Mouse (Mus musculus) brain, adult 2 months (tissue): ENCODE data around the gene Zfp719.

Experiments
- DNase-seq: peaks from one replicate; pipeline ENCODE4 v3.0.0; 2011; ENCODE audit warnings: low read depth, low spot score

Zfp719 gene

DNA sequence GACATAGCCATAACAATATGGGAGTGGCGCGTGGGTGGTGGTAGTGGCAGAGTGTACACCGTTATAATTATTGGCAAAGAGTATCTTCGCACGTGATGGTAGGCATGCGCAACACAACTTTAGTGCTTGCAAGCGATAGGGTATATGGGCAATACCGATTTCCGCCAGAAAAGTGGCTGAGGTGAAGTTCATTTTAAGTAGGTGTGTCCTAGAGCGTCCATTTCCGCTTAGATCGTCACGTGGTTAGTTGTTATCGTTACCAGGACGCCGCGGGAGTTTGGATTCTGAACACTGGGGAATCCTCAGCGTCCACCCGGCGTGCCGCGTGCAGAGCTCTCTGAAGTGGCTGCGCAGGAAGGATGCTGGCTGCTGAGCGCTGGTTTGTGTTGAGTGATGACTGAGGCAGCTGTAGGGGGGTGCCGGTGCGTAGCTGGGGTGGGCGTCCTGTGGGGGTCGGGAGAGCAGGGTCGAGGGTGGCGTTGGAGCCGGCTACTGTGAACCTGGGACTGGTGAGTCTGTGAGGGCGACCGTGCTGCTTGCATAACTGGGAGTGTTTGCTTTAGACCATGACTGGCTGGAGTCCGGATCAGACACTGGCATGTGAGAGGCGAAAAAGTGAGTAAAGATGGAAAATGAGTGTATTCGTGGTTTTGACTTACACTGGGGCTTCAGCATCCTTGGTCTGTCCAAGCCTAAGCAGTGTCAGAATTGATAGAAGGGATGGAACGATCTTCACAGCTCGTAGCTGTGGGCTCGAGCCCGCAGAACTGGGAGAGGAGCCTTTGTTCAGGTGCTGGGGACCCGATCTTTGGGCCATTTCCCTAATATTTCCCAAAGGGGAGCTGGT lies 27.7 kb downstream of the Zfp719 start, which contains the start of gene Zfp819:
Gene Zfp819, plus strand, starts transcription at position 274 of the 847 bp plus-strand sequence.
- peak; percentile 86 for DNase-seq

DNA sequence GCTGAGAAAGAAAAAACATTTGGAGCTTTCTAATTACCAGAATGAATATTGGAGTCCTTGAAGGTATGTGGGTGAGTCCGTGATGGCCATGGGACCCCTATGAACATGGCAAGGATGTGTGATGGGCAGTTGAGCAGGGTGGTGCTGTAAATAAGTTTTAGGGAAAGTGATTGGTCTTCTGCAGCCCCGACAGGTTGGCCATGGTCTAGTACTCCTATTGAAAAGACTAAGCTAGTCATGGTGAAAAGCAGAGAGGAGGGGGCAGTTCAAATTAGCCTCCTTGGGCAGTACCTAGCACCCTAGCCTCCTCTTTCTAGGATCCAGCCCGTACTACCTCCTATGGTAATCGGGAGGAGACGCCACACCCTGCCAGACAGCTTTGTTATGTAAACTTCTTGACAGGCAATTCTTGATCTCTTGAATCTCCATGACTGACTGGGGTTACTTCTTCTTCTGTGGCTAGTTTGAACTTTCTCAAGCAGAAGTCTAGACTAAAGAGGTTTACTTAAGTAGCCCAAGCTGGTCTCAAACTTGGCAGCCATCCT lies 28.4 kb downstream of the Zfp719 start:
- peak; percentile 19 for DNase-seq

DNA sequence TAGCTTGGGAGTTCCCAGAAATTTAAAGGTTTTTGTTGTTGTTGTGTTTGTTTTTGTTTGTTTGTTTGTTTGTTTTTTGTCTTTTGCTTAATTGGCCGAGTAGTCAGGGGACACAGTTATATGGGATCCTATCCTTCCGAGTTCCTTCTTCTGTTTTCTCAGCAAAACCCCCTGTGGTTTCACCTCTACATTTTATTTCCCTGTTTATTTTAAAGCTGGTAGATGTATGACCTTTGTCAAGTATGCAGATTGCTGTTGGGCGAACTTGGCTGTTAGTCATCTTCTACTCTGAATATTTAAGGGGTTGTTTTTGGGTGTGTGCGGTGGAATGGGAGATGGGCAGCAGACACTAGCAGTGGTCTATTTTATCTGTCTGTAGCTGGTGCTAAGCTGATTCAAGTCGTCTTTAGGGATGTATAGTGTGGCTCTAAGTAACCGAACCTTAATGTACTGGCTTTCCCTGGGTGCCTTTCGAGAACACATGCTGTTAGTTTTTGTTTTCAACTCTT lies 29.0 kb downstream of the Zfp719 start:
- no peak for DNase-seq

DNA sequence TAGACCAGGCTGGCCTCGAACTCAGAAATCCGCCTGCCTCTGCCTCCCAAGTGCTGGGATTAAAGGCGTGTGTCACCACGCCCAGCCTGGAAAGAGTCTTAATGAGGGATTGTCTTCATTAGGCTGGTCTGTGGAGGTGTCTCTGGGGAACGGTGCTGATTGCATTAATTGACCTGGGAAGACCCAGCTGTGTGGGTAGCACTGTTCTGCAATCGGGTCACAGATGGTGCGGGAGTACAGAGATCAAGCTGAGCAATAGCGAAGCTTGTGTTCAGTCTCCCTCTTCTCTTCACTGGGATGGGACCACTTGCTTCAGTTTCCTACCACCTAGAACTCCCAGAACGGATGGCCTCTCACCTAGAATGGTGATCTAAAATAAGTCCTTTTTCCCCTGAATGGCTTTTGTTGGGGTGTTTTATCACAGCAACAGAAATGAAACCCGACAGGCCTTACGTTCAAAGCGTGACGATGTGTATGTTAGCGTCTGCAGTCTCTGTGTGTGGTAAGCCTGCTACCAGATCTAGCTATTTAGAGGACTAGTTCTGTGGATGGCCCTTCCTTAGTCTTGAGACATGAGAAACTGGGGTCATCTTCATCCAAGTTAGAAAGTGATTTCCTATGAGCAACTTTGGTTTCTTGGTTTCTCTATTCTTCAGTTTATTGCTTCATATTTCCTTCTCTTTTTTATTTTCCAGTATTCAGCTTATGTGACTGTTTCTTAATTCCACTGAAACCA lies 34.6 kb downstream of the Zfp719 start:
- DNase-seq = no peak

DNA sequence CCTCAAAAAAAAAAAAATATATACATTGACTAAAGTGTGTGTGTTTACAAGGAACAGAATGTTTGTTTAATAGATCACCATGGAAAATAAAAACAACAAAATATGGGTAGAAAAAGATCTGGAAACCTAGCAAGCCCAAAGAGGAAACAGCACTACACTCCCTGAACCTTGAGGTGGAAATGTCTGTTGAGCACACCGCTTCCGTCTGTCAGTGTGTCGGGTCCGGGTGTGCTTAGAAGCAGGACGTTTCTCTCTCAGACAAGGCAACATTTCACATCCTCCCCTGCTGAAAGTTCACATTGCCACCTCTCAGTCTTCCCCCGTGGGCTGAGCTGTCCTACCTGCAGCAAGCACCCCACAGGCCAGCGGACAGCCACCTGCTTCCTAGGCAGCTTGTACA lies 43.5 kb downstream of the Zfp719 start:
- no peak for DNase-seq

DNA sequence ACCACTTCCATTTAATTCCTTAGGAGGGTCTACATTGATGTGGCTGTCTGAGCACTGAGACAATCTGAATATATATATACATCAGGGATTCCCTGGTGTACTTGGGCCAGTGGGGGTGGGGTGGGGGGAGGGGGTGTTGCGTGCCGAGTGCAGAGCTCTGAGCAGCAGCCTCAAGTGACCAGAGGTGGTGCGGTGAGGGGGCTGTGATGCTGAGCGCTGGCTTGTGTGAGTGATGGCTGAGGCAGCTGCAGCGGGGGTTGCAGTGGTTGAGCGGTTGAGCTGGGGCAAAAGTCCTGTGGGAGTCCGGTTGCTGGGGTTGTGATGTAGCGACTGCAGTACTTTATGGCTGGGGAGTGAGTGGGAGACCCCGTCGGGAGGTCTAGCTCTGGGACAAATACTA lies 44.4 kb downstream of the Zfp719 start:
- no peak for DNase-seq

DNA sequence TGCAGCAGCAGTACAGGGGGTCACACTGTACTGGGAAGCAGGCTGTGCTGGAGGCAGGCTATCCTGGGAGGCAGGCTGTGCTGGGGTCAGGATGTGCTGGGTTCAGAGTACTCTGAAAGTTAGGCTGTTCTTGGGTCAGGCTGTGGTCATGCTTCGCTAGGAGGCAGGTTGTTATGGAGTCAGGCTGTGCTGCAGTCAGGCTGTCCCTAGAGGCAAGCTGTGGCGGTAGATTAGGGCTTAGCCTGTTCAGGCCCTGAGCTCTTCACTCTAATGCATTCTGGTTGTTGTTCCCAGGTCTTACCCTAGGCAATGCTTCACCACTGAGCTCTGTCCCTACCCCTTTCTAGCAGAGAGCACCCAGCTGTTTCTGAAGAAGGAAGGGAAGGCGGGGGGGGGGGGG lies 45.7 kb downstream of the Zfp719 start:
- DNase-seq = no peak

DNA sequence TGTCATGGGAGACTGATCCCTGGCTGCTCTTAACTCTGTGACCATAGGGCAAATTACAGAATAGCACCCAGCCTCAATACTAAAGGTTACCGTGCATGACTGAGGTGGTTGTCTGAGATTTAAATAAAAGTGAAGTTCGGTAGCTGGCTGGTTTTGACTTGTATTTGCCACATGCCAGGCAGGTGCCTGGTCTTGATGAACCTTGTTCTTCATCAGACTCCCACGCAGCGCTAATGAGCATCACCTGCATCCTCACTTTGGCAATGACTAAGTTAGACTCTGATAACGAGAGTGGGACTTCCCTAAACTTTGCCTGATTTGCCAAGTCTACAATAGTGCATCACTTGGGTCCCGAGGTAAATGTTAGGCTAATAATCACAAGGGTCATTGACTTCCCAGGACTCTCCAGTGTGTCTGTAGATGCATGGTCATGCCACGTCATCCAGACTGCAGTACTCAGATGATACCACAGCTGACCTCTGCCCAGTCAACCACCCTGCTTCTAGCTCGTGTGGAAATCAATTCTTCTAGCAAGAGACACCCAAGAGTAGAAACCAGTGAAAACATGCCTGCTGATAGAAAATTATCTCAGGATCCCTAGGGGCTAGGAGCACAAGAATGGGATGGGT lies 46.5 kb downstream of the Zfp719 start:
- DNase-seq = no peak

DNA sequence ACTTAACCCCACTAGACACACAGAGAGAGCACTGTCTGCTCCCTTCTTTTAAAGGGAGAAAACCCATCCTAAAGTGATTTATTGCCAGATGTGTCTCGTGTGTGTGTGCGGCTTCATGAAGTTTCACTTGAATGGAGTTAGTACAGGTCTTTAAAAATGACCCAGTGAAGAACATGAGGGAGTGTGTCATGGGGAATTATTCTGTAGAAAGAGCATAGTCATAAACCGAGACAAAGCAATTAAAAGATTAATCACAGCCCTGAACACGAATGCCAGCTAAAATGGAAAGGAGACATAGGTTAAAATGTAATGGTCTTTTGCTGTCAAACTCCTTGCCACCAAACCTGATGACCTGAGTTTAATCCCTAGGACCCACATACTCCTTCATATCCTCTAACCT lies 54.5 kb downstream of the Zfp719 start:
- DNase-seq = no peak

DNA sequence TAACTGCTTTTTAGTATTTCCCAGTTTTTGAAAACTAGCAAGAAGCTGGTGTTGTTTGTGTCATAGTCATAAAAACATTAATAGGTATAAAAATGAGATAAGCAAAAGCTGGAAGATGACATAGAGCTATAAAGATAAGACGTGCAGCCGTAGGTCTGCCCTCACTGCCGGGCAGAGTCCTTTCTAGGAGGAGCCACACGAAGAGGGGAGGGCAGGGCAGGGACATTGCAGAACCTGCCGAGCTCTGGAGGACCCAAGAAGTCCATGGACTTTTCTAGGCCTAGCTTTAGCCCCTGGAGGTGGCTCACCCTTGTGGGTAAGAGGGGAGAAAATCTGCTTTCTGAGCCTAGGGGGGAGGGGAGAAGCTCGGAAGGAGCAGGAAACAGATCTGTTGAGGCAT lies 55.1 kb downstream of the Zfp719 start, which contains the start of gene Ceacam18:
Gene Ceacam18, plus strand, starts transcription at position 208 of the 400 bp plus-strand sequence.
- no peak for DNase-seq

DNA sequence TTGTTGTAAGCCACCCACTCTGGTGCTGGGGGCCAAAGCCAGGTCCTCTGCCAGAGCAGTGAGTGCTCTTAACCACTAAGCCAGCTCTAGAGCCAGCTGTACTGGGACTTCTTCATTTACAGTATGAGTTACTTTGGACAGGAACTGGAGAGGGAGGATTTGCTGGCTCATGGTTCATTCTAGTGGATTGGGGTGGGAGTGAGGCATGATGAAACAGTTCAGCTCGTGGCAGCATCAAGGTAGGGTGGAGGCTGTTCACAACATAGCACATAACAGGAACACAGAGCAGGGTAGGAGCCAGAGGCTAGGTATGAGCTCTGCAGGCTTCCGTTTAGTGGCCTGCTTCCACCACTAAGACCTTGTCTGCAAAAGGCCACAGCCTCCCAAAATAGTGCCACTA lies 56.8 kb downstream of the Zfp719 start:
- no peak for DNase-seq

DNA sequence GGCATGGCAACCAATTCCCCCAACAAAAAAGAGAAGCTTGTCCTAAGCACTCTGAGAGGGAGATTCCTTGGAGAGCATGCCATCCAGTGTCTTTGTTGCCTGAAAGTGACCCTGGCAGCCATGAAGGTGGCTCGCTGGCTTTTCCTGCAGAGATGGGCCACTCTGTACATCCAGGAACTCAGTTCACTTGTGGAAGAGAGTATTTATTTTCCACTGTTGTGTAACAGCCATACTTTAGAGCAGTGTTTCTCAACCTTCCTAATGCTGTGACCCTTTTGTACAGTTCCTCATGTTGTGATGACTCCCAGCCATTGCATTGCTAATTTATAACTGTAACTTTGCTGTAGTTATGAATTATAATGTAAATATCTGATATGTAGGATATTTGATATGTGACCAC lies 57.7 kb downstream of the Zfp719 start:
- no peak for DNase-seq

DNA sequence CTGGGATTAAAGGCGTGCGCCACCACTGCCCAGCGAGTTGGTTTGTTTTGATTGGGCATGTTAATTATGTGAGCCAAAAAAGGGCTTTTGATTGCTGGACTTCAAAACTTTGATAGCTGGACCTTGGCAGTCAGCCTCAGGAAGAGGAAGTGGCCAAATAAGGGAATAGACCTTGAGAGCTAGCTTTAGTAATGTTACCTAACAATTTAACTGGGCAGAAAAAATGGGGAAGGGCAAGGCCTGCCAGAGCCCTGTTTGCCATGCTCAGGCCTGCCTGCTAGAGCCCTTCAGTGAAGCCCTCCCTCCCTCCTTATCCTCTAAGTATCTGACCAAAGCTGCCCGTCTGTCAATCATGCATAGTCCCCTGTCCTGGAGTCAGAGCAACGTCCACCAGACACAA lies 63.2 kb downstream of the Zfp719 start:
- no peak for DNase-seq
